Comparison of ENCODE assay signal across 16 mouse cellular contexts in the genomic region with DNA sequence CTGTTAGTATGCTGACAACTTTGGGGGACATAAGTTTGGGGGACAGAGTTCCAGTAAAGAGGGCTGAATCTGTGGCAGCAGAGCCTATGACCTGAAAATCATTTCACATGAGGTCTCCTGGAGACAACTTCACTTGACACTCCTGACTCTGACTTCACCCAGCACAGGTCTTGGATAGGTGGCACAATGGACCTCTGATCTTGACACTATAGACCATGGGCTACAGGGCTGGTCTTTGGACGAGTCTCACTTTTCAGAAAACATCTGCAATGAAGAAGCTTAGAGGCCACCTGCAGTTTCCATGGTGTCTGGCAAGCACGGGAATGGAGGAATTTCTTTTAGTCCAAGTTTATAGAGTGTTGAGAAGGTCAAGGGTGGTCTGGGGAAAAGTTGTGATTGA. TPM values are rescaled to one million over a fixed set of nuclear protein-coding genes. Genes with fewer than 3 reads are reported as not detected.
DNase-seq lines count a peak whose midpoint lies in the region; ATAC-seq and TF ChIP-seq lines count a peak whose summit lies in the region.
"Had no signal": no experiment of that assay in that cellular context is flagged by ENCODE, and none has a peak within 500 bp of the region (broad histone marks: within the 10 kb centered on the region; RNA-seq: fewer than 3 reads in every experiment).

No protein-coding gene starts in this region.

- H3K4me2 ChIP-seq in intestine, embryonic 14.5 days (ENCODE audit: low read length): no peak overlapping the region
- H3K4me2 ChIP-seq in intestine, postnatal 0 days (replicated peaks; ENCODE audit: low read depth): no peak overlapping the region
- H3K4me2 ChIP-seq: forebrain, embryonic 13.5 days; limb, embryonic 15.5 days; stomach, embryonic 15.5 days had no signal

- no peak overlapping the region for H3K4me3 ChIP-seq in heart, adult 2 months
- H3K4me3 ChIP-seq in intestine, embryonic 14.5 days (ENCODE audit: low read depth, low read length): no peak overlapping the region
- H3K4me3 ChIP-seq in intestine, postnatal 0 days (ENCODE audit: low read depth, low read length): no peak overlapping the region
- H3K4me3 ChIP-seq in bone marrow macrophage, adult 2 months (ENCODE audit: insufficient read depth, low read length): no peak overlapping the region
- H3K4me3 ChIP-seq: forebrain, embryonic 13.5 days; limb, embryonic 15.5 days; stomach, embryonic 15.5 days had no signal

- H3K36me3 ChIP-seq in heart, adult 2 months (ENCODE audit: control insufficient read depth, insufficient read depth, low read length): peaks cover 75% of the 10 kb centered on the region
- 0 out of 2 replicates have a peak, but pooled peaks cover 5% of the 10 kb centered on the region for H3K36me3 ChIP-seq in intestine, embryonic 14.5 days (ENCODE audit: control insufficient read depth, insufficient read depth, low read length)
- H3K36me3 ChIP-seq in intestine, postnatal 0 days (ENCODE audit: control insufficient read depth, insufficient read depth): peaks cover 17% of the 10 kb centered on the region
- H3K36me3 ChIP-seq: limb, embryonic 15.5 days; stomach, embryonic 15.5 days had no signal

- no peak for TF ChIP-seq EP300 in heart, adult 2 months (IDR thresholded peaks at IDR 0.05; ENCODE audit: insufficient read depth, low read depth, low read length)

- no peak for TF ChIP-seq POLR2A in heart, adult 2 months (IDR thresholded peaks at IDR 0.05; ENCODE audit: insufficient read depth, low read depth, low read length)
- TF ChIP-seq POLR2A in bone marrow macrophage, adult 2 months (IDR thresholded peaks at IDR 0.05; ENCODE audit: borderline replicate concordance, low read depth, low read length): no peak

- H3K79me2 ChIP-seq in heart, adult 2 months (replicated peaks; ENCODE audit: control insufficient read depth, insufficient read depth, low read length): no peaks in the 10 kb centered on the region

- WGBS in heart, adult 2 months: 12% methylated on average over 2 of the region's 2 CpGs
- WGBS in intestine, embryonic 14.5 days: 28% methylated on average over 2 of the region's 2 CpGs
- WGBS in intestine, postnatal 0 days: 49% methylated on average over 2 of the region's 2 CpGs

- intact Hi-C loops in heart, adult 2 months (cut with DNase I): no loop called here
- intact Hi-C loops in heart, postnatal 36 days (cut with DNase I): loop anchor here (2.0 kb wide), 1 partner anchor 26 kb away; no protein-coding TSS in a partner anchor

- peak overlapping the region; percentile 83 for H3K27ac ChIP-seq in heart, adult 2 months
- peak overlapping the region; percentile 16; the same call in 1 of the 2 replicates for H3K27ac ChIP-seq in intestine, embryonic 14.5 days (ENCODE audit: low read depth)
- no peak overlapping the region for H3K27ac ChIP-seq in intestine, postnatal 0 days (ENCODE audit: low read depth, low read length)
- H3K27ac ChIP-seq in bone marrow macrophage, adult 2 months (ENCODE audit: insufficient read depth, low read depth, low read length): peak overlapping the region; percentile 99
- H3K27ac ChIP-seq: forebrain, embryonic 13.5 days; limb, embryonic 15.5 days had no signal

- no peak for DNase-seq in heart, adult 2 months
- no peak for DNase-seq in heart, postnatal 36 days
- no peak for DNase-seq in intestine, embryonic 14.5 days (ENCODE audit: low spot score)
- DNase-seq in mesoderm, embryonic 11.5 days (ENCODE audit: low read depth, low spot score): peak; percentile 4
- DNase-seq in adrenal gland, postnatal 36 days: no peak
- DNase-seq in right cerebral cortex, postnatal 4 days: no peak
- DNase-seq: cerebellum, adult 11-12 months; cerebellum, postnatal 25 days; layer of hippocampus, adult 9-11 months; right cerebral cortex, adult 18-20 months had no signal

- H3K27me3 ChIP-seq in heart, adult 2 months (ENCODE audit: control insufficient read depth, insufficient read depth, low read length): no peaks in the 10 kb centered on the region
- H3K27me3 ChIP-seq in intestine, embryonic 14.5 days (replicated peaks; ENCODE audit: control insufficient read depth, insufficient read depth, low read length): no peaks in the 10 kb centered on the region
- no peaks in the 10 kb centered on the region for H3K27me3 ChIP-seq in intestine, postnatal 0 days (replicated peaks; ENCODE audit: control insufficient read depth, insufficient read depth, low read length)
- H3K27me3 ChIP-seq: forebrain, embryonic 13.5 days; limb, embryonic 15.5 days; stomach, embryonic 15.5 days had no signal

- no peak overlapping the region for H3K9ac ChIP-seq in heart, adult 2 months (ENCODE audit: low read depth, low read length)
- H3K9ac ChIP-seq in intestine, embryonic 14.5 days (ENCODE audit: low read length): no peak overlapping the region
- H3K9ac ChIP-seq in intestine, postnatal 0 days (ENCODE audit: low read depth, low read length): no peak overlapping the region
- H3K9ac ChIP-seq: forebrain, embryonic 13.5 days; limb, embryonic 15.5 days; stomach, embryonic 15.5 days had no signal

- 0 out of 2 replicates have a peak, but pooled peaks have one; percentile 20 for ATAC-seq in intestine, embryonic 14.5 days (replicated peaks; ENCODE audit: low FRiP score, low TSS enrichment, low read depth)
- no peak for ATAC-seq in intestine, postnatal 0 days
- ATAC-seq: forebrain, embryonic 13.5 days; inflammation-experienced regulatory T-cells, adult 6 months had no signal

- no peak for TF ChIP-seq CTCF in heart, adult 2 months (IDR thresholded peaks at IDR 0.05)
- TF ChIP-seq CTCF in intestine, postnatal 0 days (IDR thresholded peaks at IDR 0.05; ENCODE audit: low read depth): no peak
- no peak for TF ChIP-seq CTCF in bone marrow macrophage, adult 2 months (IDR thresholded peaks at IDR 0.05; ENCODE audit: low read depth, low read length)

- peaks cover 39% of the 10 kb centered on the region for H3K4me1 ChIP-seq in heart, adult 2 months (ENCODE audit: control insufficient read depth, insufficient read depth, low read length)
- peaks cover 44% of the 10 kb centered on the region for H3K4me1 ChIP-seq in intestine, embryonic 14.5 days (replicated peaks; ENCODE audit: control insufficient read depth, insufficient read depth, low read length)
- 0 out of 2 replicates have a peak, but pooled peaks cover 3% of the 10 kb centered on the region for H3K4me1 ChIP-seq in intestine, postnatal 0 days (replicated peaks; ENCODE audit: control insufficient read depth, insufficient read depth, low read length)
- peaks cover 46% of the 10 kb centered on the region for H3K4me1 ChIP-seq in bone marrow macrophage, adult 2 months (ENCODE audit: control insufficient read depth, insufficient read depth, low read length)
- H3K4me1 ChIP-seq: forebrain, embryonic 13.5 days had no signal

- H3K9me3 ChIP-seq in intestine, embryonic 14.5 days (ENCODE audit: control insufficient read depth, low read length): no peaks in the 10 kb centered on the region
- H3K9me3 ChIP-seq in intestine, postnatal 0 days (ENCODE audit: control insufficient read depth): no peaks in the 10 kb centered on the region
- H3K9me3 ChIP-seq: forebrain, embryonic 13.5 days; limb, embryonic 15.5 days; stomach, embryonic 15.5 days had no signal

RNA-seq across cellular contexts. Expression of a gene that starts 52.0 kb away (rescaled TPM):
- 100 to 1,000 TPM; 330 to 373 TPM for total RNA-seq in heart, adult 2 months (2021)
- 213 and 279 TPM in 2 replicates for polyA plus RNA-seq in heart, adult 2 months (2012; rRNA removed)
- total RNA-seq in heart, postnatal 36 days (2021): 100 to 1,000 TPM; 372 to 460 TPM
- polyA plus RNA-seq in intestine, embryonic 14.5 days (2014; fragmentation: Nextera tagmentation; extraction: Ambion mirVana): 35.4 and 36.5 TPM in 2 replicates
- 70.0 and 74.9 TPM in 2 replicates for polyA plus RNA-seq in intestine, postnatal 0 days (2015; fragmentation: Nextera tagmentation; extraction: Ambion mirVana)
- 327 and 347 TPM in 2 replicates for polyA plus RNA-seq in bone marrow macrophage, adult 2 months (2012; ENCODE audit: insufficient read depth, insufficient read length, missing spikeins)
- total RNA-seq in adrenal gland, postnatal 36 days (2021): 10 to 100 TPM; 44.5 to 48.7 TPM
